Mouse (Mus musculus) midbrain, embryonic 16.5 days (tissue): ENCODE measurements around the gene Hoxc11. TPM values are rescaled to one million over a fixed set of nuclear protein-coding genes. Genes with fewer than 3 reads are reported as not detected.
A peak's percentile ranks its signal among the peaks of the same experiment; 100 is the strongest.

Experiments used
- ATAC-seq: fragments of 200-750 bp; cut with Nextera tagmentation; 2 replicates; pipeline ENCODE4 v1.8.0; 2017; ENCODE audit warnings: moderate TSS enrichment
- H3K27ac ChIP-seq: fragments of 300-500 bp; sonication (generic); 2 replicates; pipeline ENCODE4 v1.5.1; 2014; ENCODE audit warnings: mild to moderate bottlenecking, low read length, mixed read lengths
- H3K27me3 ChIP-seq: fragments of 300-500 bp; sonication (generic); 2 replicates; pipeline ENCODE4 v1.6.1; 2014; ENCODE audit warnings: low read depth, low read length, mixed read lengths; ENCODE audit not compliant: control insufficient read depth, insufficient read depth
- H3K36me3 ChIP-seq: fragments of 300-500 bp; sonication (generic); 2 replicates; pipeline ENCODE4 v1.6.1; 2014; ENCODE audit warnings: mild to moderate bottlenecking, low read length, moderate library complexity, mixed read lengths; ENCODE audit not compliant: control insufficient read depth, insufficient read depth
- H3K4me1 ChIP-seq: fragments of 300-500 bp; sonication (generic); 2 replicates; pipeline ENCODE4 v1.6.1; 2014; ENCODE audit warnings: mild to moderate bottlenecking, low read length, mixed read lengths; ENCODE audit not compliant: control insufficient read depth, insufficient read depth
- H3K4me2 ChIP-seq: fragments of 300-500 bp; sonication (generic); 2 replicates; pipeline ENCODE4 v1.6.1; 2014; ENCODE audit warnings: mild to moderate bottlenecking, low read length, mixed read lengths
- H3K4me3 ChIP-seq: fragments of 300-500 bp; sonication (generic); 2 replicates; pipeline ENCODE4 v1.5.1; 2014; ENCODE audit warnings: low read depth, mild to moderate bottlenecking, low read length, moderate library complexity, mixed read lengths
- H3K9ac ChIP-seq: fragments of 300-500 bp; sonication (generic); 2 replicates; pipeline ENCODE4 v1.6.1; 2014; ENCODE audit warnings: low read depth, low read length, mixed read lengths
- H3K9me3 ChIP-seq: fragments of 300-500 bp; sonication (generic); replicated peaks from 2 replicates; pipeline ENCODE4 v1.6.1; 2014; ENCODE audit warnings: mild to moderate bottlenecking, low read length, mixed read lengths; ENCODE audit not compliant: control insufficient read depth, poor library complexity, severe bottlenecking
- WGBS: fragments of 180-500 bp; shearing (Covaris S2); extraction: QIAGEN DNeasy Blood & Tissue Kit; methylation state at CpG from one replicate; pipeline ENCODE4 v1.1.7; 2014; 5-methylcytosine and 5-hydroxymethylcytosine counted together
- polyA plus RNA-seq: library from polyadenylated mRNA; unstranded; fragments of >200 nt; fragmentation: Nextera tagmentation; extraction: Ambion mirVana; gene quantifications from 2 replicates; pipeline ENCODE4 v1.2.1, GENCODE M21; 2015

The Hoxc11 gene
- polyA plus RNA-seq, 1 experiment from 2014 or later: not detected

GRCm38 (mm10) chr15:102977423-102977974 is 23.3 kb downstream of the Hoxc11 start:
- H3K27me3 ChIP-seq: peaks cover 80% of the 10 kb centered on the region
- WGBS: 0% methylated on average over 16 of the region's 16 CpGs
- no peak overlapping the region for H3K27ac ChIP-seq
- no peaks in the 10 kb centered on the region for H3K36me3 ChIP-seq
- no peak overlapping the region for H3K4me3 ChIP-seq
- H3K9ac ChIP-seq: no peak overlapping the region
- no peak for ATAC-seq
- H3K4me1 ChIP-seq: peaks cover 2% of the 10 kb centered on the region; the same call in 1 of the 2 replicates
- H3K9me3 ChIP-seq: no peaks in the 10 kb centered on the region
- H3K4me2 ChIP-seq: no peak overlapping the region; the same call in 1 of the 2 replicates

DNA sequence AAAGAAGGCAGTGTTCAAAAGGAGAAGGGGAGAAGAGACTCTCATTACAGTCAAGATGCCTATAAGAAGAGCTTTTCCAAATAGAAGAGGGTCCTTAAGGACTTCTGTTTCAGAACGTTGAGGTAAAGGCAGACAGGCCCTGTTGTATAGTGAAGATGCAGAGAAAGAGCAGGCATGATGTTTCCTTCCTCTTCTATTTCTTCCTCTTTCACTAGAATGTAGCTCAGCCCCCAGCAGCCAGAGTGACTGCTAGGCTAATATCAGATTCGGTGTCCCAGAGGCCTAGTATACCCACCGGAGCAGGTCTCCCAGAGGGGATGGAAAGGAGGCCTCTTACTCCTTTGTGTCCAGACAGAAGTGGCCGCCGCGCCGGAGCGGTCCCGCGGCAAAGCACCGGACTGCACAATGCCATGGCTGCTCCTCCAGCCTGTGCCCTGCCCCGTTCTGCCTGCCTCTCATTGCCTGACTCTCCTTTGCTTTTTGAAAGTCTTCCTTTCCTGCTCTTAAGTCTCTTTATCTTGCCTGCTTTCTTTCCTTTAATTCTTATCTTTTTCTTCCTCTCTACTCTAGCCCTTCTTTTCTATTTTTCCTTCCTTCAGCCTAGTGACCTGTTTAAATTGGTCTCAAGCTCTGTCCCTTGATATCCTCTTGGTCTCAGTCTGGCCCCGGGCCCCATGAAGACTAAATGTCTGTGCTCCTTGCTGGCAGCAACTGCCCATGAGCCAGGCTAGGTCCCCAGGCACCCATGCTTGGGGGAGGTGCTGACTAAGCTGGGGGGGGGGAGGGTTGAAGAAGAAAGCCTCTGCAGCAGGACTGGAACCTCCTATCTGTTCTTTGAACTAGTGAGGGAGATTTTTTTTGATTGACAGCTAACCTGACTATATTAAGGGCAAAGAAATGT is 24.6 kb downstream of the Hoxc11 start:
- Histone ChIP-seq H3K27me3 (peaks cover 78% of the 10 kb centered on the region), H3K27ac (no peak overlapping the region), H3K4me1 (peaks cover 2% of the 10 kb centered on the region; the same call in 1 of the 2 replicates), H3K4me3 (no peak overlapping the region), H3K9ac (no peak overlapping the region), H3K9me3 (no peaks in the 10 kb centered on the region), H3K4me2 (no peak overlapping the region), H3K36me3 (no peaks in the 10 kb centered on the region)
- WGBS: 0% methylated on average over 13 of the region's 13 CpGs
- no peak for ATAC-seq

DNA sequence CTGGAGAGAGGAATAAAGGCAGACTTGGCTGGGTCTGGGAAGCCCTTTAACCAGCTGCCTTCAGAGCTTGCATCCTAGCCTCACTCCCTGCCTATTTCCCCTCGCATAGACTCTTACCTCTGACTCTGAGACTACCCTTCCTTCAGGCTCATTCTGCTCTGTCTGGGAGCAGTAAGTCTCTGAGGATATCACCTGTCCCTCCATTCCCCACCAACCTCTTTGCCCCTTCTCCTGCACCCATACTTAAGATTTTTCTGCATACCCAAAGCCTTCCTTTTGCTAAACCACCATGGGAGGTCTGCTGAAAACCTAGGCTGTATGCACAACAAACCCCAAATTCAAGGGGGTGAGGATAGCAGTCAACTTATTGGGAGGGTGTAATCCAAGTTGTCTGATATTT is 25.7 kb downstream of the Hoxc11 start:
- peaks cover 78% of the 10 kb centered on the region for H3K27me3 ChIP-seq
- no peaks in the 10 kb centered on the region for H3K9me3 ChIP-seq
- peaks cover 2% of the 10 kb centered on the region; the same call in 1 of the 2 replicates for H3K4me1 ChIP-seq
- no peak for ATAC-seq
- H3K36me3 ChIP-seq: no peaks in the 10 kb centered on the region
- H3K4me3 ChIP-seq: no peak overlapping the region
- H3K9ac ChIP-seq: no peak overlapping the region
- 4% methylated on average over 1 of the region's 1 CpGs for WGBS
- H3K27ac ChIP-seq: no peak overlapping the region
- H3K4me2 ChIP-seq: no peak overlapping the region

GRCm38 (mm10) chr15:102980352-102980751 is 26.1 kb downstream of the Hoxc11 start:
- no peak overlapping the region for H3K4me3 ChIP-seq
- no peak overlapping the region for H3K9ac ChIP-seq
- peaks cover 2% of the 10 kb centered on the region; the same call in 1 of the 2 replicates for H3K4me1 ChIP-seq
- no peak overlapping the region for H3K27ac ChIP-seq
- peaks cover 78% of the 10 kb centered on the region for H3K27me3 ChIP-seq
- WGBS: 3% methylated on average over 11 of the region's 11 CpGs
- H3K9me3 ChIP-seq: no peaks in the 10 kb centered on the region
- no peaks in the 10 kb centered on the region for H3K36me3 ChIP-seq
- ATAC-seq: no peak
- no peak overlapping the region for H3K4me2 ChIP-seq

GRCm38 (mm10) chr15:102980912-102981311 is 26.7 kb downstream of the Hoxc11 start:
- H3K27ac ChIP-seq: no peak overlapping the region
- ATAC-seq: no peak
- WGBS: under 1% methylated on average over 14 of the region's 14 CpGs
- no peaks in the 10 kb centered on the region for H3K9me3 ChIP-seq
- H3K36me3 ChIP-seq: no peaks in the 10 kb centered on the region
- no peak overlapping the region for H3K4me2 ChIP-seq
- peaks cover 2% of the 10 kb centered on the region; the same call in 1 of the 2 replicates for H3K4me1 ChIP-seq
- H3K27me3 ChIP-seq: peaks cover 78% of the 10 kb centered on the region
- no peak overlapping the region for H3K4me3 ChIP-seq
- no peak overlapping the region for H3K9ac ChIP-seq

DNA sequence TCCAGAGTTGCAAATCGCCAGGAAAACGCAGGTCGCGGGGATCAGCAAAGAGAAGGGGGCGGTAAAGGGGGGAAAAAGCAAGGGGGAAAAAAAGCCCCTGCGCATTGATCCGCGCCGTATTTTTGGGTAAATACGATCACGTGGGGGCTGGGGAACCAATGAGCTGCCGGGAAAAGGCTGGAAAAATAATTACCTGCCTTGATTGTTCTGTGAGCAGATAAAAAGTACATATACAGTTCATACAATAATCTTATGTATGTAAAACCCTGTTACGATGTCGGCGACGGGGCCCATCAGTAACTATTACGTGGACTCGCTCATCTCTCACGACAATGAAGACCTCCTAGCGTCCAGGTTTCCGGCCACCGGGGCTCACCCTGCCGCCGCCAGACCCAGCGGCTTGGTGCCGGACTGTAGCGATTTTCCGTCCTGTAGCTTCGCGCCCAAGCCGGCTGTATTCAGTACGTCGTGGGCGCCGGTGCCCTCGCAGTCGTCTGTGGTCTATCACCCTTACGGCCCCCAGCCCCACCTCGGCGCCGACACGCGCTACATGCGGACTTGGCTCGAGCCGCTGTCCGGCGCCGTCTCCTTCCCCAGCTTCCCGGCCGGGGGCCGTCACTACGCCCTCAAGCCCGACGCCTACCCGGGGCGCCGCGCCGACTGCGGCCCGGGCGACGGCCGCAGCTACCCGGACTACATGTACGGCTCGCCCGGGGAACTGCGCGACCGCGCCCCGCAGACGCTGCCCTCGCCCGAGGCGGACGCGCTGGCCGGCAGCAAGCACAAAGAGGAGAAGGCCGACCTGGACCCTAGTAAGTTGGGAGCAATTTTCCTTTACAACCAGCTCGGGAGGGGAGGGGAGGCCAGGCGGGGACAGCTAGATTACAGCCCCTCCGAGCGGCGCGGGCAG is 27.4 kb downstream of the Hoxc11 start:
- Histone ChIP-seq H3K4me3 (peak overlapping the region; percentile 8; the same call in 1 of the 2 replicates), H3K4me2 (no peak overlapping the region), H3K4me1 (peaks cover 2% of the 10 kb centered on the region; the same call in 1 of the 2 replicates)

DNA sequence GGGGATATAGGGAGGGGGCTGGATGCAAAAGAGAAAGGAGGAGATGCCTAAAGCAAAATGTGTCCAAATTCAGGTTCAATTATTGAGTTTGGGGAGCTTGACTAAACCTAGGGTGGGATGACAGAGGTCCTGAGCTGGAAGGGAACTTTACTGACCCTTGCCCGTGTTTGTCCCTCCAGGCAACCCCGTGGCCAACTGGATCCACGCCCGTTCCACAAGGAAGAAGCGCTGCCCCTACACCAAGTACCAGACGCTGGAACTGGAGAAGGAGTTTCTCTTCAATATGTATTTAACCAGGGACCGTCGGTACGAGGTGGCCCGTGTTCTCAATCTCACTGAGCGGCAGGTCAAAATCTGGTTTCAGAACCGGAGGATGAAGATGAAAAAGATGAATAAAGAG is 29.5 kb downstream of the Hoxc11 start:
- ATAC-seq: no peak
- peaks cover 84% of the 10 kb centered on the region for H3K27me3 ChIP-seq
- peaks cover 2% of the 10 kb centered on the region; the same call in 1 of the 2 replicates for H3K4me1 ChIP-seq
- H3K36me3 ChIP-seq: no peaks in the 10 kb centered on the region
- WGBS: under 1% methylated on average over 12 of the region's 12 CpGs
- no peak overlapping the region for H3K4me2 ChIP-seq
- no peak overlapping the region for H3K4me3 ChIP-seq
- no peaks in the 10 kb centered on the region for H3K9me3 ChIP-seq
- H3K9ac ChIP-seq: no peak overlapping the region
- no peak overlapping the region for H3K27ac ChIP-seq

More for the DNA sequence above, 27.4 kb downstream of the Hoxc11 start:
- Histone ChIP-seq H3K27me3 (peaks cover 81% of the 10 kb centered on the region), H3K36me3 (no peaks in the 10 kb centered on the region), H3K27ac (no peak overlapping the region), H3K9me3 (no peaks in the 10 kb centered on the region), H3K9ac (no peak overlapping the region)
- WGBS: under 1% methylated on average over 88 of the region's 88 CpGs
- ATAC-seq: no peak

DNA sequence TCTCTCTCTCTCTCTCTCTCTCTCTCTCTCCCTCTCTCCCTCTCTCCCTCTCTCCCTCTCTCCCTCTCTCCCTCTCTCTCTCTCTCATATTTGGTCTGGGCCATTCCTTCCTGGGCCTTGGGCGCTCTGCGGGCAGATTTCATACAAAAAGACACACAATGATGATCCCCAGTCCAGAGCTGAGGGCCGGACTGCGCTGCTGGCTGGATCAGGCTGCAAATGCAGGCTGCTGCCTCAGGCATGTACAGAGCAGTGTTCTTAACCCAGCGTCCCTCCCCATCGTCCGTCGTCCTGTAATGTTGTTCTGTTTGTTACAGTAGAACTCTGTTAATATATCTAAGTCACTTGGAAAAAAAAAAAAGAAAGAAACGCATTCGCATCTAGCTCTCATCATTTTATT is 30.3 kb downstream of the Hoxc11 start:
- peaks cover 2% of the 10 kb centered on the region; the same call in 1 of the 2 replicates for H3K4me1 ChIP-seq
- H3K9ac ChIP-seq: no peak overlapping the region
- under 1% methylated on average over 10 of the region's 10 CpGs for WGBS
- no peak for ATAC-seq
- H3K36me3 ChIP-seq: no peaks in the 10 kb centered on the region
- no peak overlapping the region for H3K4me2 ChIP-seq
- H3K9me3 ChIP-seq: no peaks in the 10 kb centered on the region
- H3K27me3 ChIP-seq: peaks cover 85% of the 10 kb centered on the region
- no peak overlapping the region for H3K4me3 ChIP-seq
- no peak overlapping the region for H3K27ac ChIP-seq
